Mouse (Mus musculus) heart, adult 18-20 months (tissue): ENCODE measurements around the gene Tmem210. TPM values are rescaled to one million over a fixed set of nuclear protein-coding genes. Genes with fewer than 3 reads are reported as not detected.

Experiments
- DNase-seq, 2 experiments: peaks; one replicate each; pipeline ENCODE4 v3.0.0; 2021 to 2022; ENCODE audit warnings: mixed read lengths in 1 of 2
- total RNA-seq, 2 experiments: library from RNA; stranded (reverse); gene quantifications; 2 replicates each; pipeline ENCODE4 v1.2.3; 2021

The Tmem210 gene
- total RNA-seq, 2 experiments from 2014 or later, result not detected

GRCm38 (mm10) chr2:25265897-25266656, 21.9 kb upstream of the Tmem210 start:
- peak; percentile 49 to 76 for DNase-seq

- DNase-seq, result peak; percentile 59 to 73
Measured at GRCm38 (mm10) chr2:25266720-25267119, 21.2 kb upstream of the Tmem210 start.

- DNase-seq, result no peak
Measured at GRCm38 (mm10) chr2:25267241-25267640, 20.7 kb upstream of the Tmem210 start.

DNA sequence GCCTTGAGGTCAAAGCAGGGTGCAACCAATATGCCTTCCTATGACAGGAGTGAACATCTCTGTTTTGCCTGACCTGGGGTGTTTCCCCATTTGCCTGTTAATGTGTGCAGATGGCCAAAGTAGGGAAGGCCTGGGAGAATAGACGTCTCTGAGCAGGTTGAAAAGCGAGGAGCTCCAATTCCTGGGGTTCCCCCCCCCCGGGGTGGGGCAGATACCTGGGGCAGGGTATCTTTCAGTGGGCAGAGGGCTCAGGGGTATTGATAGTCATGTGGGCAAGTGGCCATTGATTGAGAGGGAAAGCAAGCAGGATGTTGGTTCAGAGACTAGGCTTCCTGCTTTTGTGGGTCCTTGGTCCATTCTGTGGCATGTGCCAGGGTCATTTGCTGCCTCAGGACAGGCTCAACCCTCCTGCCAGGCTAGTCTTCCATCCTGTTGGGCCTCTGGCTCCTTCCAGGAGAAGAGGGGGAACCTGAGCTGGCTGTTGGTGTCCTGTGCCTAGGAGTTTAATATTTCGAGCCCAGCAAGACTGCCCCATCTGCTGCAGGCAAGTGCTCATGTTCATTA, 20.1 kb upstream of the Tmem210 start:
- DNase-seq, result no peak

- peak; percentile 97 to 99 for DNase-seq
Measured at GRCm38 (mm10) chr2:25271827-25272511, 16.0 kb upstream of the Tmem210 start, which contains the start of the genes Ssna1 and Anapc2. Gene Ssna1, minus strand, starts transcription at chr2:25272438. Gene Anapc2, plus strand, starts transcription at chr2:25272478.

DNA sequence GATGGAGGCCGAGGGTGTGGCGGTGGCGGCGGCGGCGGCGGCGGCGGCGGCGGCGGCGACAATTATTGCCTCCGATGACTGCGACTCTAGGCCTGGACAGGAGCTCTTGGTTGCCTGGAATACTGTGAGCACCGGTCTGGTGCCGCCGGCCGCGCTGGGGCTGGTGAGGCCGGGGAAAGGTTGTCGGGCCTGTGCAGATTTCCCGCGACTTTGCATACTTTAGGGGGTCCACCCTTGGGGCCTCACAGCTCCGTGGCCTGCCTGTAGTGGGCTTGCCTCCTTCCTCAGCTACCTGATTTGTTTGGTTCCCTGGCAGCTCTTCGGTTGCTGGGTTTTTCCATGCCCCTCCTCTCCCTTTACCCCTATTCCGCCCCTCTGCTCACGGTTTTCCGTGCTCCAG, 15.4 kb upstream of the Tmem210 start:
- no peak for DNase-seq

DNA sequence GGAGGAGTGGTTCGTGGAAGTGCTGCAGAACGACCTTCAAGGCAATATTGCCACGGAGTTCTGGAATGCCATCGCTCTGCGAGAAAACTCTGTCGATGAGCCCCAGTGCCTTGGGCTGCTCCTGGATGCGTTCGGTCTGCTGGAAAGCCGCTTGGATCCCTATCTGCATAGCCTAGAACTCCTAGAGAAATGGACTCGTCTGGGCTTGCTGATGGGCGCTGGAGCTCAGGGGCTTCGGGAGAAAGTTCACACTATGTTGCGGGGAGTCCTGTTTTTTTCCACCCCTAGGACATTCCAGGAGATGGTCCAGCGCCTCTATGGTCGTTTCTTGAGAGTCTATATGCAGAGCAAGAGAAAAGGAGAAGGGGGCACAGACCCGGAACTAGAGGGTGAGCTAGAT, 14.9 kb upstream of the Tmem210 start:
- no peak for DNase-seq

DNA sequence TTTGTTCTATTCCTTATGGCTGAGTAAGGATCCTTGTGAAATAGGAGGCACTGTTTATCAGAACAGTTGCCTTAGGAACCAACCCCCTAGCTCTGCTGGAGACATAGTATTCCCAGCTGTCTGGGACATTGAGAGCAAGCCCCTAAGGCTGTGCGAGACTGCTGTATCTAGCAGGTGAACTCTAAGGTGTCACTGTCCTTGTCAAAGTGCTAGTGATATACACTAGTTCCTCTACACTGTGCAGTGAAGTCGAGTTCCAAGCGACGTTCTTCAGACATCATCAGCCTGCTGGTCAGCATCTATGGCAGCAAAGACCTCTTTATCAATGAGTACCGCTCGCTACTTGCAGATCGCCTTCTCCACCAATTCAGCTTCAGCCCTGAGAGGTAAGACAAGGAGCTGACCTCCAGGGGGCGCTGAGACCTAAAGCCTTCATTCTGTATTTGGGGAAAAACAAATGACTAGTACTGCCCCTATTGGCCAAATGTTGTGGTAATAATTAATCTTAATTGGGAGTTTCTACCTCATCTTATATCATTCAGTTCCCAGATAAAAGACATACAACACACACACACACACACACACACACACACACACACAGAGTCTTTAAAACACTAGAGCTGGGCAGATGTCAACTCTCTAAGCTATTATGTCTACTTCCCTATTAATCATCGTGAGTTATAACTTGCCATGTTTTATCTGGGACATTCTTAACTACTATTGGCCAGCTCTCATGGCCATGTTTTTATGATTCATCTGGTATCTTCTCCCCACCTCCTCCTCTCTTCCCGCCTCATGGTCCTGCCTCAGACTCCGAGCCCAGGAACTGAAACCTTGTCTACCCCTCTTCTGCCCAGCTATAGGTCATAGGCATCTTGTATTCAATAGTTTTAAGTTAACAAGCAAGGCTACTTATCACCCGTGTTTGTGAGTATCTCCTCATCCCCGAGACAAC, 8.7 kb upstream of the Tmem210 start:
- DNase-seq, result peak; percentile 73 to 90

- DNase-seq, result no peak
Measured at GRCm38 (mm10) chr2:25285551-25285950, 2.4 kb upstream of the Tmem210 start.

GRCm38 (mm10) chr2:25286314-25286713, 1.6 kb upstream of the Tmem210 start:
- DNase-seq, result no peak

GRCm38 (mm10) chr2:25286837-25287636, 908 bp upstream of the Tmem210 start:
- DNase-seq, result peak; percentile 36 to 56

- no peak for DNase-seq
Measured at GRCm38 (mm10) chr2:25288734-25289345, 895 bp downstream of the Tmem210 start.

DNA sequence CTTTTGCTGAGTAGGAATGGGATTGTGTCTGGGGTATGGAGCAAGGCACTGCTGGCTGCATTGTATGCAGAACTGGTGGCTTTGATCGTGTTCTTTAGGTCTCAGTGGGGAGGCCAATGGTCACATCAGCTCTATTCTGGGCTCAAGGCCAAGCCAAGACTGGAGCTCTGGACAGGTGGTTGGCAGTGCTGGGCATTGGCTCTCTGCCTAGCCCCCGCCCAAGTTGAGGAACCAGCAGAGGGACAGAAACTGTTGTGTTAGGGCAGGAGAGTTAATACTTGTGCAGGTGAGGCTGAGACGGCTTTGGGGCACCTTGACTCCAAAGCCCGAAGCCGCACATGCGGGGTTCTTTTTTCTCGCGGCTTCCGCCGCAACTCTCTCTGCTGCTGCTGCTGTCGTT, 1.7 kb downstream of the Tmem210 start, which contains the start of gene Lrrc26:
TSS of gene Lrrc26 (plus strand) at position 265 of the 400 bp plus-strand sequence.
- peak in 1 of 2 experiments; percentile 45 for DNase-seq

DNA sequence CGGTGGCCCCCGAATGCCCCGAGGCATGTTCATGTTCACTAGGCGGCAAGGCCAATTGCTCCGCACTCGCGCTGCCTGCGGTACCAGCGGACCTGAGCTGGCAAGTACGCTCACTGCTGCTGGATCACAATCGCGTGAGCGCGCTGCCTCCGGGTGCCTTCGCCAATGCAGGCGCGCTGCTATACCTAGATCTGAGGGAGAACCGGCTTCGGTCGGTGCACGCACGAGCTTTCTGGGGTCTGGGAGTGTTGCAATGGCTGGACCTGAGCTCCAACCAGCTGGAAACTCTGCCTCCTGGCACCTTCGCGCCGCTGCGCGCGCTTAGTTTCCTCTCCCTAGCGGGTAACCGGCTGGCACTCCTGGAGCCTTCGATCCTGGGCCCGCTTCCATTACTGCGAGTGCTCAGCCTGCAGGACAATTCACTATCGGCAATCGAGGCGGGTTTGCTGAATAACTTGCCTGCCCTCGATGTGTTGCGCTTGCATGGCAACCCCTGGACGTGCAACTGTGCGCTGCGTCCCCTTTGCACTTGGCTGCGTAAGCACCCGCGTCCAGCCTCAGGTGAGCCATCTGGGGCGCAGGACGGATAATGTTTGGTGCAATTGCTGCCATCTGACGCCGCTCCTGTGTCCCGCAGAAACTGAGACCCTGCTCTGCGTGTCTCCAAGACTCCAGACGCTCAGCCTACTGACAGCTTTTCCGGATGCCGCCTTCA, 2.3 kb downstream of the Tmem210 start:
- peak in 1 of 2 experiments; percentile 42 for DNase-seq

DNA sequence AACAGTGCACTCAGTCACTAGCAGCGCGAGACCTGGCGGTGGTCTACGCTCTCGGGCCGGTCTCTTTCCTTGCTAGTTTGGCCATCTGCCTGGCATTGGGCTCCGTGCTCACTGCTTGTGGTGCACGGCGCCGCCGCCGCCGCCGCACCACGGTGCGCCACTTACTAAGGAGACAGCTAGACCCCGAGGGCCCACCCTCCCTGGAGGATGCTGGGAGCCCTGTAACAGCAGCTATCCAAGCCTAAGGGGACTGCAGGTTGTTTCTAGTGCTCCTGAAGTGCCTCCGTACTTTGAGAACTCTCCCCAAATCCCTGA, 2.8 kb downstream of the Tmem210 start:
- peak; percentile 22 to 34 for DNase-seq

GRCm38 (mm10) chr2:25291184-25292053, 3.5 kb downstream of the Tmem210 start:
- peak; percentile 29 to 55 for DNase-seq

DNA sequence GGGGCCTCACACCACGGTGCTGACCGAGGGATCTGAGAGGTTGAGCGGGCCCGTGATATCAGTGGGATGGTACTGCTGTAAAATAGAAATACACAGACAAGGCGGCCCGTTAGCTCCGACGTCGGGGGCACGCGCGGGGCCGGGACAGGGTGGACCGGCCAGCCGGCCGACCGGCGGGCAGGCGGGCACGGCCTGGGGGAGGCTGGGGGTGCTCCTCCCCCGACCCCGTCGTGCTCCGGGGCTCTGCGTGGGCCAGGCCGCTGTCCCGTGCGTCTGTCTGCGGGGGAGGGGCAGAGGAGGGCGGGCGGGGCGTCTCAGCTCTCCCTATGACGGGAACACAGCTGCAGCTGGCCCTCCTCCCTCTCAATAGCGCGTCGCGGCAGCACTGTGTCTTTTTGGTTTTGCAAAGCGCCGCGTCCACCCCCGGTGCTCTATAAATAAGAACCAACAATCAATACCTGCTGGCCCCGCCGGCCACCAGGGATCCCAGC, 4.2 kb downstream of the Tmem210 start:
- peak; percentile 49 to 59 for DNase-seq

GRCm38 (mm10) chr2:25292856-25293255, 4.9 kb downstream of the Tmem210 start:
- peak; percentile 73 to 93 for DNase-seq

GRCm38 (mm10) chr2:25293706-25294105, 5.8 kb downstream of the Tmem210 start:
- no peak for DNase-seq
